Mouse (Mus musculus): Measurements from ENCODE around the gene Dcps. TPM values are rescaled to one million over a fixed set of nuclear protein-coding genes. Genes with fewer than 3 reads are reported as not detected.

Dcps gene
- polyA plus RNA-seq, 1 experiment: 88.3 TPM

DNA sequence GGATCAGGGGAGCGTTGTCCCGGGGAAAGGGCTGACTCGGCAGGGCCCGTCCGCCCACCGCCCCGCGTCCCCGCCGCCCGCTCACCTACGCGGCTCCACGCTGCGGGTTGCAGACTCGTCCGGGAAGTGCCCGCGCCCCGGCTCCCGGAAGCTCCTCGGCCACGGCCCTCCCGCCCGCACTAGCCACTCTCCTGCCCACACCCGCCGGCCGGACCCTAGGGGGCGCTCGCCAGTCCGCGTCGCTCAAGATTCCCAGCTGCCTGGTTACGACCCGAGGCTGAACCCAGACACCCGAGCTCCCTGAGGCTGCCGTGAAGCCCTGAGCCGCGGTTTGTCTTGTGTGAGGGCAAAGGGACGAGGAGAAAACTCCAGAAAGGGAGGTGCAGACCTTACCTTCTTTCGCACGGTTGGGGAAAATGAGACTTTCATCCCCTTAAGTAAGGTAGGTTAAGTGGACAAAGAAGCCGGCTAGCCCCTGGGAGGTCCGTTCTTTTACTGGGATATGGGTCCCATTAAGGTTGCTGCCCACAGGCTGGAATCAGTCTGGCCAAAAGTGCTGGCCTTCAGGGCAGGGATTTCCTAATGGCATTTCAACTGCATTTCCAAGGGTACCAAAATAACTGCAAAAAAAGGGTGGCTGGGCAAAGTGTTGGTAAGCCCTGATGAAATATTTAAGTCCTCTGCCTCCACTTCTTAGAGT lies 24.1 kb upstream of the Dcps start, which contains the start of the genes Srpr and Tirap:
Srpr (plus strand) TSS at position 404 of the 700 bp plus-strand sequence.
Tirap (minus strand) TSS at position 520 of the 700 bp plus-strand sequence.
- no peak for TF ChIP-seq GATA1 (IDR thresholded peaks at IDR 0.05; ENCODE audit: borderline replicate concordance, low read length)
- no peak for TF ChIP-seq FLI1 (IDR thresholded peaks at IDR 0.05; ENCODE audit: low read length)

DNA sequence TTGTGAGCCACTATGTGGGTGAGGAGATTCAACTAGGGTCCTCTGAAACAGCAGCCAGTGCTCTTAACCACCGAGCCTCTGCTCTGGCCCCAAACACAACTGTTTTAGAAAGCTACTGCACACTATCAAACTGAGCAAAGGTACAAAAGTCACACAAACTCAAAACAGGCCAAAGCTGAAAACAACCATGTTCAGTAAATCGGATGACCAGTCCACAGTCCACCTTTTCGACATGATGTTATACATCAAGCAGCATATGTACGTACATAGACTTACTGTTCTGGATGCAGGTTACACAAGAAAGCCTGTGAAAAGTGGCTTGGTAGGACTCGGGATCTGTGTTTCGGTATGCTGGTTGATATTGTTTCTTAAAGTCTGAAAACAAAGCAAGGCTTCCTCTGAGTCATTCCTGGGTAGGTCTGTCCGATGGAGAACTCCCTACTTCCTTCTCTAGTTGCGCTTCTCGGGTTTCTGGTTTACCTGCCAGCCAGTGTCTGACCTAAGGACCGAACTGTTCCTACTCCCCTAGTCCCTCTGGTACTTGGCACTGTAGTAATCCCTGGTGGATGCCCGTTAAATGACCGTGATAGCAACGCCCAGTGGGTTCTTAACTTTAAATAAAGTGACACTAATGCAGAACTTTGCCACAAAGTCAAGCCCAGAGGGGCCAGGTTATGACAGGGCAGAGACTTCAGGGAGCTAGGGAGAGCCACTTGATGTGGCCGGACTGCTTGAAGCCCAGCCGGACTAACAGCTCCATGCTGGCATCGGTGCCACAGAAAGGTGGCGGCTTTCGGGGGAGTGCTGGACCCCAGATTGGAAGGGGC lies 23.3 kb upstream of the Dcps start:
- TF ChIP-seq GATA1 (IDR thresholded peaks at IDR 0.05; ENCODE audit: borderline replicate concordance, low read length) (no peak), FLI1 (IDR thresholded peaks at IDR 0.05; ENCODE audit: low read length) (no peak)
- Histone ChIP-seq H3K27me3 (replicated peaks) (no peaks in the 10 kb centered on the region), H3K4me3 (replicated peaks) (peak overlapping the region; percentile 95), H3K4me1 (peaks cover 52% of the 10 kb centered on the region), H3K36me3 (replicated peaks; ENCODE audit: low read length) (peaks cover 21% of the 10 kb centered on the region), H3K9me3 (no peaks in the 10 kb centered on the region)

More for the DNA sequence above, 24.1 kb upstream of the Dcps start, which contains the start of the genes Srpr and Tirap:
- Histone ChIP-seq H3K4me1 (peaks cover 59% of the 10 kb centered on the region), H3K4me3 (replicated peaks) (peak within 1 kb of the TSS; percentile 95), H3K9me3 (no peaks in the 10 kb centered on the region), H3K27me3 (replicated peaks) (no peaks in the 10 kb centered on the region), H3K36me3 (replicated peaks; ENCODE audit: low read length) (peaks cover 29% of the 10 kb centered on the region)

- Histone ChIP-seq H3K4me1 (peaks cover 48% of the 10 kb centered on the region), H3K36me3 (replicated peaks; ENCODE audit: low read length) (peaks cover 15% of the 10 kb centered on the region), H3K27me3 (replicated peaks) (no peaks in the 10 kb centered on the region), H3K4me3 (replicated peaks) (peak overlapping the region; percentile 9), H3K9me3 (no peaks in the 10 kb centered on the region)
- TF ChIP-seq FLI1 (IDR thresholded peaks at IDR 0.05; ENCODE audit: low read length): no peak
- TF ChIP-seq GATA1 (IDR thresholded peaks at IDR 0.05; ENCODE audit: borderline replicate concordance, low read length): no peak
Observed at GRCm38 (mm10) chr9:35198351-35198750, 22.5 kb upstream of the Dcps start.

DNA sequence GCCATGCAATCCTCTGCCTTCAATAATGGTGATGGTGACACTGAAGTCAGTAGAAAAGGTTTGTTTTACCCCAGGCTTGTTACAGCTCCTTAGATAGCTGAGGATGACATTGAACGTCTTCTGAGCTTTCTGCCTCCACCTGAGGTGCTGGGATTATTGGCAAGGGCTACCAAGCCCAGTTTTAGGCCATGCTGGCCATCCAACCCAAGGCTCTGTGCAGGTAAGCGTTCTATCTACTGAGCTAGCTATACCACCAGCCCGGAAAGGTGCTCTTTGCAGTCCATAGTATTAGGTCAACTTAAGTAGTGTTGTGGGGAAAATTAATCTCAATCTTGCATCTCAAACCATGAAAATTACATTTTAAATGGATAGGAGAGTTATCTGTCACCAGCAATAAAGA lies 21.8 kb upstream of the Dcps start:
- TF ChIP-seq FLI1 (IDR thresholded peaks at IDR 0.05; ENCODE audit: low read length) (no peak), GATA1 (IDR thresholded peaks at IDR 0.05; ENCODE audit: borderline replicate concordance, low read length) (no peak)

DNA sequence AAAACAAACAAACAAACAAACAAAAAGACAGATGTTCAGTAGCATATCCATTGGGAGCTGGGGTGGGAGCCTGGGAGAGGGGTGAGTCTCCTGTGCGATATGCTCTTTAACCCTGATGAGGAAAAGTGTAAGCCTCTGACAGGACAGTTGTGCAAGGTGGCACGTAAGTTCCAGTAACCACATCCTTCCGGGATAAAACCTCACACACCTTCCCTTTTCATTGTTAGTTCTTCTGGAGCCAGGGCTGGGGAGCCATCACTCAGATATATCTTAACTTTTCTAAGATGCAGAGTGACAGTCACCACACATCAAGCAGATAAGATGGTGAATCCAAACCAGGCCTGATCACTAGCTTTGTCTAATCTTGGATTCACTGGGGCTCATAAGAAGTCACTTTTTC lies 18.2 kb upstream of the Dcps start:
- Histone ChIP-seq H3K9me3 (no peaks in the 10 kb centered on the region), H3K4me1 (peaks cover 18% of the 10 kb centered on the region), H3K27me3 (replicated peaks) (no peaks in the 10 kb centered on the region), H3K4me3 (replicated peaks) (no peak overlapping the region), H3K36me3 (replicated peaks; ENCODE audit: low read length) (peaks cover 48% of the 10 kb centered on the region)
- TF ChIP-seq GATA1 (IDR thresholded peaks at IDR 0.05; ENCODE audit: borderline replicate concordance, low read length) (no peak), FLI1 (IDR thresholded peaks at IDR 0.05; ENCODE audit: low read length) (no peak)

More for the DNA sequence above, 21.8 kb upstream of the Dcps start:
- Histone ChIP-seq H3K4me3 (replicated peaks) (no peak overlapping the region), H3K27me3 (replicated peaks) (no peaks in the 10 kb centered on the region), H3K36me3 (replicated peaks; ENCODE audit: low read length) (peaks cover 20% of the 10 kb centered on the region), H3K9me3 (no peaks in the 10 kb centered on the region), H3K4me1 (peaks cover 46% of the 10 kb centered on the region)

DNA sequence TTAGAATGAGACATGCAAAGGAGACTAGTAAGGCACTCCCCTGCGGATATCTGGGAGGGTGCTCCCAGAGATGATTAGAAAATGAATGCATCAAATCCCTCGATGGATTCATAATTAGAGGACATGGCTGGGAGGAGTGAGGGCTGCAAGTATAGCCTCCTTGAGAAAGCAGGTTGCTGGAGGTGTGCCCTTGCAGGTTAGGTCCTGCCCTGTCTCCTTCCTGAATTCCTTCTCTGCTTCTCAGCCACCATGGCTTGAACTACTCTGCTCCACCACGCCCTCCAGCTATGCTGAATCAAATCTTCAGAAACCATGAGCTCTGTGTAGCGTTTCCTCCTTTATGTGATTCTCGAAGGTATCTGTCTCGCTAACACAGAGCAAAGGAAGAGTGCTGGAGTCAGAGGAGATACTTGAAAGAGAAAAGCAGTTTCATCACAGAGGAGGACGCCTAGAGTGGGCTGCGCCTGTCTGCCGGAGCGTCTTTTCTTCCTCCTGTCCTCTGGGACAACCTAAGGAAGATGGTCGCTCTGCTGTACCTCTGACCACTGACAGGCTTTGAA lies 17.2 kb upstream of the Dcps start:
- H3K4me3 ChIP-seq (replicated peaks): no peak overlapping the region
- H3K27me3 ChIP-seq (replicated peaks): no peaks in the 10 kb centered on the region
- peaks cover 58% of the 10 kb centered on the region for H3K36me3 ChIP-seq (replicated peaks; ENCODE audit: low read length)
- no peaks in the 10 kb centered on the region for H3K9me3 ChIP-seq
- H3K4me1 ChIP-seq: peaks cover 10% of the 10 kb centered on the region; the same call in 1 of the 2 replicates
- TF ChIP-seq GATA1 (IDR thresholded peaks at IDR 0.05; ENCODE audit: borderline replicate concordance, low read length) (no peak), FLI1 (IDR thresholded peaks at IDR 0.05; ENCODE audit: low read length) (no peak)

- H3K4me3 ChIP-seq (replicated peaks): no peak overlapping the region
- TF ChIP-seq FLI1 (IDR thresholded peaks at IDR 0.05; ENCODE audit: low read length) (no peak), GATA1 (IDR thresholded peaks at IDR 0.05; ENCODE audit: borderline replicate concordance, low read length) (no peak)
- H3K4me1 ChIP-seq: peaks cover 16% of the 10 kb centered on the region
- no peaks in the 10 kb centered on the region for H3K9me3 ChIP-seq
- no peaks in the 10 kb centered on the region for H3K27me3 ChIP-seq (replicated peaks)
- H3K36me3 ChIP-seq (replicated peaks; ENCODE audit: low read length): peaks cover 61% of the 10 kb centered on the region
Observed at GRCm38 (mm10) chr9:35188700-35189099, 12.8 kb upstream of the Dcps start.

DNA sequence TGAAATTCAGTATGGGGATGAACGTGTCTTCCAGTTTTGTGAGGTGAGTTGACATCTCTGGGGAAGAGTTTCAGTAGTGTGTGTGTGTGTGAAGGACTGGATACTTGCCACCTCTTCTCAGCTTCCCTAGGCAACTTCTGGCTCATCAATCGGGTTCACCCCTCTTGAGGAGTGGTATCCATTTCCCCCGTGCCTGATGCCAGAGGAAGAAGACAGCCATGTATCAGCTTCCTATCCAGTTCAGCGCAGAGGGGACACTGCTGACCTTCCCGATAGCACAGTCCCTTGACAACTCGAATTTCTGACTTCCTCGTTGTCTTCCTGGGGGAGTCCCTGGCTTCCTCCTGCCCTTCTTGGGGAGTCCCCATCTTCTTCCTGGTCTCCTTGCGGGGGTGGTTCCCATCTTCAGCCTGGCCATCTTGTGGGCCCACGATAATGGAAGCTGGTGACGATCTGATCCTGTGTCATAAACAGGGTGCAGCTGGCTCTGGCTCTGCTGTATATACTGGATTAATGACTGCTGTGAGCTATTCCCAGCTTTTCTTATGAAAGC lies 11.6 kb upstream of the Dcps start:
- peaks cover 54% of the 10 kb centered on the region for H3K36me3 ChIP-seq (replicated peaks; ENCODE audit: low read length)
- peaks cover 22% of the 10 kb centered on the region for H3K4me1 ChIP-seq
- no peak overlapping the region for H3K4me3 ChIP-seq (replicated peaks)
- no peaks in the 10 kb centered on the region for H3K9me3 ChIP-seq
- TF ChIP-seq GATA1 (IDR thresholded peaks at IDR 0.05; ENCODE audit: borderline replicate concordance, low read length) (no peak), FLI1 (IDR thresholded peaks at IDR 0.05; ENCODE audit: low read length) (no peak)
- no peaks in the 10 kb centered on the region for H3K27me3 ChIP-seq (replicated peaks)

GRCm38 (mm10) chr9:35186430-35186829 lies 10.6 kb upstream of the Dcps start:
- H3K4me3 ChIP-seq (replicated peaks): no peak overlapping the region
- no peaks in the 10 kb centered on the region for H3K9me3 ChIP-seq
- TF ChIP-seq GATA1 (IDR thresholded peaks at IDR 0.05; ENCODE audit: borderline replicate concordance, low read length) (no peak), FLI1 (IDR thresholded peaks at IDR 0.05; ENCODE audit: low read length) (no peak)
- H3K4me1 ChIP-seq: peaks cover 23% of the 10 kb centered on the region
- no peaks in the 10 kb centered on the region for H3K27me3 ChIP-seq (replicated peaks)
- H3K36me3 ChIP-seq (replicated peaks; ENCODE audit: low read length): peaks cover 49% of the 10 kb centered on the region

Data from megakaryocyte, embryonic 14.5 days (primary cell).